Mouse (Mus musculus) megakaryocyte, embryonic 14.5 days (primary cell): ENCODE data around the gene Tada2b.

Source experiments
- FLI1 ChIP-seq: IDR thresholded peaks from 2 replicates; pipeline ENCODE4 v1.6.1; 2012; ENCODE audit warnings: low read length, inconsistent platforms, mixed read lengths
- GATA1 ChIP-seq: IDR thresholded peaks from 3 replicates; pipeline ENCODE4 v1.6.1; 2012; ENCODE audit warnings: mixed read lengths, low read length, inconsistent platforms, borderline replicate concordance

- no peak for TF ChIP-seq GATA1
- TF ChIP-seq FLI1 = no peak
These were observed 26.4 kb downstream of the Tada2b start for GRCm38 (mm10) chr5:36457706-36458105.
